Mouse (Mus musculus) heart, postnatal 0 days (tissue): ENCODE data around the gene Sf3a2.

Experiments used
- CTCF ChIP-seq: IDR thresholded peaks from 2 replicates; pipeline ENCODE4 v1.5.1; 2016; ENCODE audit warnings: antibody characterized with exemption, control low read depth, low read depth
- EP300 ChIP-seq: IDR thresholded peaks from 2 replicates; pipeline ENCODE4 v1.6.1; 2016; ENCODE audit warnings: antibody characterized with exemption, low read depth

DNA sequence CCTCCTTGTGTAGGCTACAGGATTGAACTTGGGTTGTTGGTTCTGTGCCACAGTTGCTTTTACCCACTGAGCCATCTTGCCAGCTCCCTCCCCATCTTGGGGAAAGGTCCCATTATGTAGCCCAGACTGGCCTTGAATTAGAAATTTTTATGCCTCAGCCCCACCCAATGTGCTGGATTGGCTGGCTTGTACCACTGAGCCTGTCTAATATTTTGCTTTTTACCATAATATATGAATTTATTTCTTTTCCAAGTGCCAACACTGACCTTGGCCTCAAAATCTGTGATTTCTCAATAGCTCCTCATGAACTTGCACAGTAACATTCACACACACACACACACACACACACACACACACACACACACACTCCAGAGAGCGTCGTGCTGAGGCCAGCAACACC lies 32.3 kb upstream of the Sf3a2 start:
- TF ChIP-seq CTCF (no peak), EP300 (no peak)
